Mouse (Mus musculus) midbrain, embryonic 14.5 days (tissue): Measurements from ENCODE around the gene Fhit. TPM values are rescaled to one million over a fixed set of nuclear protein-coding genes. Genes with fewer than 3 reads are reported as not detected.
A peak's percentile ranks its signal among the peaks of the same experiment; 100 is the strongest.

ENCODE experiments used
- ATAC-seq: fragments of 200-750 bp; cut with Nextera tagmentation; 2 replicates; pipeline ENCODE4 v1.8.0; 2017; ENCODE audit warnings: moderate number of reproducible peaks, moderate library complexity; ENCODE audit not compliant: low FRiP score, low TSS enrichment
- DNase-seq: peaks from one replicate; pipeline ENCODE4 v3.0.0-alpha.2; 2015
- H3K27ac ChIP-seq: fragments of 300-500 bp; sonication (generic); replicated peaks from 2 replicates; pipeline ENCODE4 v1.5.1; 2014; ENCODE audit warnings: mild to moderate bottlenecking, low read depth, low read length, moderate library complexity
- H3K27me3 ChIP-seq: fragments of 300-500 bp; sonication (generic); 2 replicates; pipeline ENCODE4 v1.6.1; 2014; ENCODE audit warnings: low read length, control low read depth, mixed read lengths; ENCODE audit not compliant: control insufficient read depth, insufficient read depth
- H3K36me3 ChIP-seq: fragments of 300-500 bp; sonication (generic); 2 replicates; pipeline ENCODE4 v1.6.1; 2014; ENCODE audit warnings: low read length, control low read depth; ENCODE audit not compliant: control insufficient read depth, insufficient read depth
- H3K4me1 ChIP-seq: fragments of 300-500 bp; sonication (generic); 2 replicates; pipeline ENCODE4 v1.6.1; 2014; ENCODE audit warnings: mild to moderate bottlenecking, antibody characterized with exemption, low read length, control low read depth; ENCODE audit not compliant: control insufficient read depth, insufficient read depth
- H3K4me2 ChIP-seq: fragments of 300-500 bp; sonication (generic); 2 replicates; pipeline ENCODE4 v1.6.1; 2014; ENCODE audit warnings: mild to moderate bottlenecking, low read length, moderate library complexity
- H3K4me3 ChIP-seq: fragments of 300-500 bp; sonication (generic); replicated peaks from 2 replicates; pipeline ENCODE4 v1.5.1; 2014; ENCODE audit warnings: low read depth, low read length
- H3K9ac ChIP-seq: fragments of 300-500 bp; sonication (generic); replicated peaks from 2 replicates; pipeline ENCODE4 v1.6.1; 2014; ENCODE audit warnings: mild to moderate bottlenecking, low read length, moderate library complexity
- H3K9me3 ChIP-seq: fragments of 300-500 bp; sonication (generic); 2 replicates; pipeline ENCODE4 v1.6.1; 2016; ENCODE audit warnings: low read length, control low read depth, mixed read lengths; ENCODE audit not compliant: control insufficient read depth
- WGBS: fragments of 180-500 bp; shearing (Covaris S2); extraction: QIAGEN DNeasy Blood & Tissue Kit; methylation state at CpG from one replicate; pipeline ENCODE4 v1.1.7; 2014; 5-methylcytosine and 5-hydroxymethylcytosine counted together
- polyA plus RNA-seq: library from polyadenylated mRNA; unstranded; fragments of >200 nt; fragmentation: Nextera tagmentation; extraction: Ambion mirVana; gene quantifications from 2 replicates; pipeline ENCODE4 v1.2.1, GENCODE M21; 2014

The Fhit gene
- polyA plus RNA-seq, 1 experiment from 2014 or later = 10.6 TPM

- no peaks in the 10 kb centered on the region for H3K9me3 ChIP-seq
- H3K4me2 ChIP-seq = no peak overlapping the region
- no peaks in the 10 kb centered on the region; the same call in 1 of the 2 replicates for H3K4me1 ChIP-seq
- H3K27me3 ChIP-seq = no peaks in the 10 kb centered on the region
- H3K4me3 ChIP-seq = no peak overlapping the region
- DNase-seq (no peak), ATAC-seq (no peak)
- WGBS = 97% methylated on average over 3 of the region's 3 CpGs
- no peaks in the 10 kb centered on the region for H3K36me3 ChIP-seq
- no peak overlapping the region for H3K27ac ChIP-seq
- H3K9ac ChIP-seq = no peak overlapping the region
Measured at GRCm38 (mm10) chr14:9613126-9613525, 1548.7 kb downstream of the Fhit start.

GRCm38 (mm10) chr14:9609120-9609519 is 1552.7 kb downstream of the Fhit start:
- no peak overlapping the region for H3K9ac ChIP-seq
- no peak overlapping the region for H3K4me2 ChIP-seq
- DNase-seq (no peak), ATAC-seq (no peak)
- H3K4me1 ChIP-seq = no peaks in the 10 kb centered on the region
- 77% methylated on average over 7 of the region's 7 CpGs for WGBS
- H3K9me3 ChIP-seq = no peaks in the 10 kb centered on the region
- no peaks in the 10 kb centered on the region for H3K27me3 ChIP-seq
- no peak overlapping the region for H3K4me3 ChIP-seq
- no peak overlapping the region for H3K27ac ChIP-seq
- H3K36me3 ChIP-seq = no peaks in the 10 kb centered on the region

- no peak overlapping the region for H3K27ac ChIP-seq
- no peak overlapping the region for H3K4me2 ChIP-seq
- no peaks in the 10 kb centered on the region for H3K4me1 ChIP-seq
- H3K27me3 ChIP-seq = no peaks in the 10 kb centered on the region
- H3K36me3 ChIP-seq = no peaks in the 10 kb centered on the region
- no peaks in the 10 kb centered on the region for H3K9me3 ChIP-seq
- DNase-seq = peak; percentile 55
- 74% methylated on average over 12 of the region's 12 CpGs for WGBS
- H3K9ac ChIP-seq = no peak overlapping the region
- no peak overlapping the region for H3K4me3 ChIP-seq
- no peak for ATAC-seq
Measured at GRCm38 (mm10) chr14:9606584-9607377, 1555.1 kb downstream of the Fhit start.

GRCm38 (mm10) chr14:9600271-9600670 is 1561.6 kb downstream of the Fhit start:
- ATAC-seq = no peak
- Histone ChIP-seq H3K4me3 (no peak overlapping the region), H3K27ac (no peak overlapping the region), H3K4me2 (no peak overlapping the region), H3K36me3 (no peaks in the 10 kb centered on the region), H3K9me3 (no peaks in the 10 kb centered on the region), H3K4me1 (no peaks in the 10 kb centered on the region), H3K9ac (no peak overlapping the region), H3K27me3 (no peaks in the 10 kb centered on the region)
- no peak for DNase-seq

GRCm38 (mm10) chr14:9597460-9597977 is 1564.3 kb downstream of the Fhit start:
- Histone ChIP-seq H3K27ac (no peak overlapping the region), H3K27me3 (no peaks in the 10 kb centered on the region), H3K4me2 (no peak overlapping the region), H3K36me3 (no peaks in the 10 kb centered on the region), H3K4me1 (no peaks in the 10 kb centered on the region), H3K4me3 (no peak overlapping the region), H3K9ac (no peak overlapping the region), H3K9me3 (no peaks in the 10 kb centered on the region)
- 5% methylated on average over 5 of the region's 5 CpGs for WGBS
- peak; percentile 69 for ATAC-seq
- DNase-seq = peak; percentile 58

- 83% methylated on average over 1 of the region's 1 CpGs for WGBS
- Histone ChIP-seq H3K4me2 (no peak overlapping the region), H3K27ac (no peak overlapping the region), H3K9me3 (no peaks in the 10 kb centered on the region), H3K27me3 (no peaks in the 10 kb centered on the region), H3K4me3 (no peak overlapping the region), H3K4me1 (no peaks in the 10 kb centered on the region), H3K36me3 (no peaks in the 10 kb centered on the region), H3K9ac (no peak overlapping the region)
- DNase-seq (no peak), ATAC-seq (no peak)
Measured at GRCm38 (mm10) chr14:9589121-9589520, 1572.7 kb downstream of the Fhit start.

GRCm38 (mm10) chr14:9587900-9588299 is 1573.9 kb downstream of the Fhit start:
- Histone ChIP-seq H3K9me3 (no peaks in the 10 kb centered on the region), H3K27me3 (no peaks in the 10 kb centered on the region), H3K27ac (no peak overlapping the region), H3K4me1 (no peaks in the 10 kb centered on the region), H3K9ac (no peak overlapping the region), H3K4me3 (no peak overlapping the region), H3K36me3 (no peaks in the 10 kb centered on the region), H3K4me2 (no peak overlapping the region)
- ATAC-seq (no peak), DNase-seq (no peak)
- 95% methylated on average over 4 of the region's 4 CpGs for WGBS

- Histone ChIP-seq H3K4me3 (no peak overlapping the region), H3K27ac (no peak overlapping the region), H3K27me3 (no peaks in the 10 kb centered on the region), H3K9ac (no peak overlapping the region), H3K36me3 (no peaks in the 10 kb centered on the region), H3K9me3 (no peaks in the 10 kb centered on the region), H3K4me1 (no peaks in the 10 kb centered on the region), H3K4me2 (no peak overlapping the region)
- peak; percentile 26 for DNase-seq
- no peak for ATAC-seq
- WGBS = 84% methylated on average over 8 of the region's 8 CpGs
Measured at GRCm38 (mm10) chr14:9583227-9584155, 1578.3 kb downstream of the Fhit start.
